8 mouse cellular contexts compared by ENCODE assay signal in the genomic region with DNA sequence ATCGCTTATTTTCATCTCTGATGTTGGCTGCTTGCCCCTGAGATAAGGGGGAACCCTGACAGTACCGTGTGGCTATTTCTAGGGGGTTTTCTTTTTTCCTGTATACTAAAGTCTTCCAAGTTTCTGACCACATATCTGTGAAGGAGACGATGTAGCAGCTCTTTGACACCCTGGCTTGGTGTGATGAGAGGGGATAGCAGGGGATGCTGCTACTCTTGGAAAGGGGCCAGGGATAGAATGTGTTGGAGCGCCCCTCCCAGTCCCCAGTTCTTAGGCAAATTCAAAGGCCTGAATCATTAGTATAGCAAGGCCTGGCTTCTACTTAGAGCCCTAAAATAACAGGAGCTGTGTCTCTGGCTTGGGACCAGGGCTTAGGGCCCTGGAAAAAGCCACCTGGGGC. TPM values are rescaled to one million over a fixed set of nuclear protein-coding genes. Genes with fewer than 3 reads are reported as not detected.
A peak's percentile ranks its signal among the peaks of the same experiment; 100 is the strongest.
DNase-seq lines count a peak whose midpoint lies in the region; ATAC-seq and TF ChIP-seq lines count a peak whose summit lies in the region.

No protein-coding gene starts in this region.

- H3K4me3 ChIP-seq in kidney, postnatal 0 days (replicated peaks; ENCODE audit: low read depth, low read length) = no peak overlapping the region
- H3K4me3 ChIP-seq in embryonic facial prominence, embryonic 11.5 days (ENCODE audit: low read depth, low read length) = no peak overlapping the region
- H3K4me3 ChIP-seq in hindbrain, embryonic 13.5 days = 0 out of 2 replicates have a peak overlapping the region, but pooled peaks have one; percentile 3
- H3K4me3 ChIP-seq in midbrain, embryonic 13.5 days (replicated peaks) = no peak overlapping the region

- TF ChIP-seq CTCF in kidney, postnatal 0 days (IDR thresholded peaks at IDR 0.05; ENCODE audit: low read depth) = no peak

- H3K4me1 ChIP-seq in kidney, postnatal 0 days (replicated peaks; ENCODE audit: insufficient read depth, low read length) = peaks cover 14% of the 10 kb centered on the region
- H3K4me1 ChIP-seq in embryonic facial prominence, embryonic 11.5 days (ENCODE audit: control insufficient read depth, insufficient read depth, low read length) = 0 out of 2 replicates have a peak, but pooled peaks cover 5% of the 10 kb centered on the region
- H3K4me1 ChIP-seq in hindbrain, embryonic 13.5 days (replicated peaks) = peaks cover 52% of the 10 kb centered on the region
- H3K4me1 ChIP-seq in midbrain, embryonic 13.5 days (replicated peaks) = peaks cover 49% of the 10 kb centered on the region

- H3K9me3 ChIP-seq in kidney, postnatal 0 days (replicated peaks; ENCODE audit: low read length) = no peaks in the 10 kb centered on the region
- no peaks in the 10 kb centered on the region for H3K9me3 ChIP-seq in embryonic facial prominence, embryonic 11.5 days (replicated peaks; ENCODE audit: control insufficient read depth, low read length)
- no peaks in the 10 kb centered on the region for H3K9me3 ChIP-seq in hindbrain, embryonic 13.5 days
- H3K9me3 ChIP-seq in midbrain, embryonic 13.5 days = no peaks in the 10 kb centered on the region

- H3K9ac ChIP-seq in kidney, postnatal 0 days (ENCODE audit: low read depth, low read length) = no peak overlapping the region; the same call in 1 of the 2 replicates
- H3K9ac ChIP-seq in embryonic facial prominence, embryonic 11.5 days (replicated peaks; ENCODE audit: low read length) = no peak overlapping the region; the same call in 1 of the 2 replicates
- peak overlapping the region; percentile 60 for H3K9ac ChIP-seq in hindbrain, embryonic 13.5 days
- H3K9ac ChIP-seq in midbrain, embryonic 13.5 days (replicated peaks) = peak overlapping the region; percentile 42; the same call in 1 of the 2 replicates

- no peak for DNase-seq in kidney, postnatal 0 days (ENCODE audit: low spot score)
- DNase-seq in kidney, postnatal 14 days = no peak
- no peak for DNase-seq in embryonic facial prominence, embryonic 11.5 days (ENCODE audit: low spot score)
- no peak for DNase-seq in layer of hippocampus, postnatal 14 days (ENCODE audit: low spot score in 2 of 2)
- no peak for DNase-seq in left cerebral cortex, postnatal 36 days (ENCODE audit: low spot score in 2 of 2)
- DNase-seq in left cerebral cortex, adult 8-10 months (ENCODE audit: low spot score in 2 of 2) = no peak

- H3K36me3 ChIP-seq in kidney, postnatal 0 days (ENCODE audit: insufficient read depth, low read length) = no peaks in the 10 kb centered on the region
- H3K36me3 ChIP-seq in embryonic facial prominence, embryonic 11.5 days (replicated peaks; ENCODE audit: control insufficient read depth, insufficient read depth, low read depth, low read length) = no peaks in the 10 kb centered on the region
- H3K36me3 ChIP-seq in hindbrain, embryonic 13.5 days = 0 out of 2 replicates have a peak, but pooled peaks cover 6% of the 10 kb centered on the region
- H3K36me3 ChIP-seq in midbrain, embryonic 13.5 days = no peaks in the 10 kb centered on the region

- peak overlapping the region; percentile 80; the same call in 1 of the 2 replicates for H3K27ac ChIP-seq in kidney, postnatal 0 days
- H3K27ac ChIP-seq in embryonic facial prominence, embryonic 11.5 days (replicated peaks; ENCODE audit: low read depth, low read length) = peak overlapping the region; percentile 6
- peak overlapping the region; percentile 92 for H3K27ac ChIP-seq in hindbrain, embryonic 13.5 days
- H3K27ac ChIP-seq in midbrain, embryonic 13.5 days = peak overlapping the region; percentile 84

- intact Hi-C loops in left cerebral cortex, postnatal 36 days (cut with DNase I) = no loop called here

- WGBS in kidney, postnatal 0 days = 37% methylated on average over 4 of the region's 4 CpGs
- WGBS in embryonic facial prominence, embryonic 11.5 days = 42% methylated on average over 4 of the region's 4 CpGs
- WGBS in hindbrain, embryonic 13.5 days = 32% methylated on average over 4 of the region's 4 CpGs
- WGBS in midbrain, embryonic 13.5 days = 30% methylated on average over 4 of the region's 4 CpGs

- ATAC-seq in kidney, postnatal 0 days (replicated peaks; ENCODE audit: low FRiP score, low read depth) = no peak
- ATAC-seq in embryonic facial prominence, embryonic 11.5 days (replicated peaks; ENCODE audit: insufficient number of reproducible peaks, low FRiP score, low TSS enrichment, low read depth) = no peak
- ATAC-seq in hindbrain, embryonic 13.5 days (ENCODE audit: low FRiP score) = peak; percentile 34
- ATAC-seq in midbrain, embryonic 13.5 days = peak; percentile 28

- no peaks in the 10 kb centered on the region for H3K27me3 ChIP-seq in kidney, postnatal 0 days (ENCODE audit: insufficient read depth, low read length)
- H3K27me3 ChIP-seq in embryonic facial prominence, embryonic 11.5 days (ENCODE audit: control insufficient read depth, insufficient read depth, low read length) = no peaks in the 10 kb centered on the region
- H3K27me3 ChIP-seq in hindbrain, embryonic 13.5 days = no peaks in the 10 kb centered on the region
- H3K27me3 ChIP-seq in midbrain, embryonic 13.5 days = no peaks in the 10 kb centered on the region

- peak overlapping the region; percentile 47 for H3K4me2 ChIP-seq in kidney, postnatal 0 days (ENCODE audit: low read length)
- H3K4me2 ChIP-seq in embryonic facial prominence, embryonic 11.5 days (ENCODE audit: low read depth, low read length) = 0 out of 2 replicates have a peak overlapping the region, but pooled peaks have one; percentile 1
- peak overlapping the region; percentile 37 for H3K4me2 ChIP-seq in hindbrain, embryonic 13.5 days
- peak overlapping the region; percentile 35 for H3K4me2 ChIP-seq in midbrain, embryonic 13.5 days (replicated peaks)

RNA-seq across cellular contexts. Expression of a gene that starts 13.5 kb away (rescaled TPM):
- polyA plus RNA-seq in kidney, postnatal 0 days (2015; fragmentation: Nextera tagmentation; extraction: Ambion mirVana) = 11.2 and 13.9 TPM in 2 replicates
- polyA plus RNA-seq in embryonic facial prominence, embryonic 11.5 days (2014; fragmentation: Nextera tagmentation; extraction: Ambion mirVana) = 41.5 and 42.8 TPM in 2 replicates
- polyA plus RNA-seq in hindbrain, embryonic 13.5 days (2015; fragmentation: Nextera tagmentation; extraction: Ambion mirVana) = 10.9 and 11.3 TPM in 2 replicates
- polyA plus RNA-seq in midbrain, embryonic 13.5 days (2015; fragmentation: Nextera tagmentation; extraction: Ambion mirVana) = 6.0 and 7.8 TPM in 2 replicates
- 10 to 100 TPM; 21.1 to 22.4 TPM for total RNA-seq in layer of hippocampus, postnatal 14 days (2021)
- total RNA-seq in left cerebral cortex, postnatal 36 days (2021) = 10 to 100 TPM; 15.4 to 21.4 TPM
- 10 to 100 TPM; 18.1 to 22.4 (median 20.0) TPM for total RNA-seq in left cerebral cortex, adult 8-10 months (2022)

RNA-seq across cellular contexts. Expression of a gene that starts 44.5 kb away (rescaled TPM):
- polyA plus RNA-seq in kidney, postnatal 0 days (2015; fragmentation: Nextera tagmentation; extraction: Ambion mirVana) = 47.5 and 52.9 TPM in 2 replicates
- 120 and 127 TPM in 2 replicates for polyA plus RNA-seq in embryonic facial prominence, embryonic 11.5 days (2014; fragmentation: Nextera tagmentation; extraction: Ambion mirVana)
- 30.9 and 31.1 TPM in 2 replicates for polyA plus RNA-seq in hindbrain, embryonic 13.5 days (2015; fragmentation: Nextera tagmentation; extraction: Ambion mirVana)
- polyA plus RNA-seq in midbrain, embryonic 13.5 days (2015; fragmentation: Nextera tagmentation; extraction: Ambion mirVana) = 23.0 and 23.7 TPM in 2 replicates
- total RNA-seq in layer of hippocampus, postnatal 14 days (2021) = 10 to 100 TPM; 17.7 to 17.9 TPM
- 10 to 100 TPM; 12.2 to 13.1 TPM for total RNA-seq in left cerebral cortex, postnatal 36 days (2021)
- total RNA-seq in left cerebral cortex, adult 8-10 months (2022) = 10 to 100 TPM; 13.9 to 20.5 (median 15.7) TPM

Comparison
In these comparisons a context has a peak if more than half of its experiments do, and no peak if none do; other contexts are left out.
1. ATAC-seq: peak in hindbrain, embryonic 13.5 days (single experiment) and midbrain, embryonic 13.5 days (single experiment); none in kidney, postnatal 0 days (single experiment) and embryonic facial prominence, embryonic 11.5 days (single experiment).
2. H3K27ac ChIP-seq: peak in every context shown above with its lines; median percentile 92 in hindbrain, embryonic 13.5 days; 84 in midbrain, embryonic 13.5 days; 80 in kidney, postnatal 0 days; 6 in embryonic facial prominence, embryonic 11.5 days.
3. H3K9ac ChIP-seq: peak in hindbrain, embryonic 13.5 days (single experiment) and midbrain, embryonic 13.5 days (single experiment); none in kidney, postnatal 0 days (single experiment) and embryonic facial prominence, embryonic 11.5 days (single experiment).
4. Peak in every context shown above with its lines, with median percentiles within 50 percentile points of each other: H3K4me2 ChIP-seq.